Mouse (Mus musculus) lung, postnatal 0 days (tissue): ENCODE results near the gene Spib.

Source experiments
- CTCF ChIP-seq: IDR thresholded peaks from 2 replicates; pipeline ENCODE4 v1.5.1; 2016; ENCODE audit warnings: antibody characterized with exemption, mild to moderate bottlenecking
- EP300 ChIP-seq: IDR thresholded peaks from 2 replicates; pipeline ENCODE4 v1.6.1; 2016; ENCODE audit warnings: antibody characterized with exemption, mild to moderate bottlenecking, control low read depth

DNA sequence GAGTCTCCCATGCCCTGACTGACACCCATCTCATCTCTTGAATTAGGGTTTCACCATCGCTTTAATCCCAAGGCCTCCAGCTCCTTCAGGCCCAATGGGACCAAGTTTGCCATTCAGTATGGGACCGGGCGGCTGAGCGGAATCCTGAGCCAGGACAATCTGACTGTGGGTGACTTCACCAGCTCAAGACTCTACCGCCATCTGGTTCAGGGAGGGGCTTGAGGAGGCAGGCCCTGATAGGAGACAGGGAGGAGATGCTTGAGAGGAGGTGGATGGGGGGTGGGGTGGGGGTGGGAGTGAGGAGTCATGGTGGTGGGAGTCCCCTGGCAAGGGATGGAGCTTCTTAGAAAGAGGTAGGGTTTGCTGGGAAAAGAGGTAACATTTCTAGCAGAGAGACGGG is 49.8 kb upstream of the Spib start:
- no peak for TF ChIP-seq EP300
- no peak for TF ChIP-seq CTCF
